Mouse (Mus musculus) kidney, embryonic 14.5 days (tissue): Measurements from ENCODE around the gene Celf1. TPM values are rescaled to one million over a fixed set of nuclear protein-coding genes. Genes with fewer than 3 reads are reported as not detected.
"Not testable (repeated sequence)": the region's sequence is repeated elsewhere in the genome, so short reads cannot be mapped to it uniquely, and the experiment has no call there.

Experiments
- ATAC-seq: fragments of 200-750 bp; cut with Nextera tagmentation; 2 replicates; pipeline ENCODE4 v1.8.0; 2017; ENCODE audit warnings: moderate number of reproducible peaks, mild to moderate bottlenecking, moderate TSS enrichment, moderate library complexity; ENCODE audit not compliant: low FRiP score, low TSS enrichment
- H3K27ac ChIP-seq: fragments of 300-500 bp; sonication (generic); 2 replicates; pipeline ENCODE4 v1.5.1; 2014; ENCODE audit warnings: low read depth, mild to moderate bottlenecking, low read length, moderate library complexity, mixed read lengths
- H3K27me3 ChIP-seq: fragments of 300-500 bp; sonication (generic); 2 replicates; pipeline ENCODE4 v1.6.1; 2014; ENCODE audit warnings: mild to moderate bottlenecking, low read length; ENCODE audit not compliant: control insufficient read depth, insufficient read depth
- H3K36me3 ChIP-seq: fragments of 300-500 bp; sonication (generic); 2 replicates; pipeline ENCODE4 v1.6.1; 2014; ENCODE audit warnings: low read length, mixed read lengths; ENCODE audit not compliant: control insufficient read depth, insufficient read depth
- H3K4me1 ChIP-seq: fragments of 300-500 bp; sonication (generic); 2 replicates; pipeline ENCODE4 v1.6.1; 2014; ENCODE audit warnings: low read length, mixed read lengths; ENCODE audit not compliant: control insufficient read depth, insufficient read depth
- H3K4me2 ChIP-seq: fragments of 300-500 bp; sonication (generic); replicated peaks from 2 replicates; pipeline ENCODE4 v1.6.1; 2014; ENCODE audit warnings: low read depth, mild to moderate bottlenecking, low read length
- H3K4me3 ChIP-seq: fragments of 300-500 bp; sonication (generic); 2 replicates; pipeline ENCODE4 v1.5.1; 2014; ENCODE audit warnings: mild to moderate bottlenecking, low read length
- H3K9ac ChIP-seq: fragments of 300-500 bp; sonication (generic); 2 replicates; pipeline ENCODE4 v1.6.1; 2014; ENCODE audit warnings: low read depth, mild to moderate bottlenecking, low read length, moderate library complexity
- H3K9me3 ChIP-seq: fragments of 300-500 bp; sonication (generic); 2 replicates; pipeline ENCODE4 v1.6.1; 2016; ENCODE audit warnings: low read length; ENCODE audit not compliant: control insufficient read depth
- WGBS: fragments of 180-500 bp; shearing (Covaris S2); extraction: QIAGEN DNeasy Blood & Tissue Kit; methylation state at CpG from one replicate; pipeline ENCODE4 v1.1.7; 2014; 5-methylcytosine and 5-hydroxymethylcytosine counted together
- polyA plus RNA-seq: library from polyadenylated mRNA; unstranded; fragments of >200 nt; fragmentation: Nextera tagmentation; extraction: Ambion mirVana; gene quantifications from 2 replicates; pipeline ENCODE4 v1.2.1, GENCODE M21; 2014

The Celf1 gene
- polyA plus RNA-seq, 1 experiment from 2014 or later, result 77.6 TPM

- H3K4me2 ChIP-seq, result no peak overlapping the region
- H3K36me3 ChIP-seq, result no peaks in the 10 kb centered on the region; the same call in 1 of the 2 replicates
- H3K9me3 ChIP-seq, result no peaks in the 10 kb centered on the region
- H3K9ac ChIP-seq, result no peak overlapping the region
- H3K4me1 ChIP-seq, result no peaks in the 10 kb centered on the region
- H3K4me3 ChIP-seq, result no peak overlapping the region
- 89% methylated on average over 2 of the region's 2 CpGs for WGBS
- no peak overlapping the region for H3K27ac ChIP-seq
- H3K27me3 ChIP-seq, result no peaks in the 10 kb centered on the region
- no peak for ATAC-seq
These were observed 36.4 kb downstream of the Celf1 start for GRCm38 (mm10) chr2:90976590-90976989.

GRCm38 (mm10) chr2:90977291-90977690 is 37.1 kb downstream of the Celf1 start:
- H3K36me3 ChIP-seq, result no peaks in the 10 kb centered on the region
- no peak overlapping the region for H3K9ac ChIP-seq
- no peak for ATAC-seq
- no peak overlapping the region for H3K27ac ChIP-seq
- H3K4me1 ChIP-seq, result no peaks in the 10 kb centered on the region
- H3K4me2 ChIP-seq, result no peak overlapping the region
- 87% methylated on average over 4 of the region's 4 CpGs for WGBS
- no peak overlapping the region for H3K4me3 ChIP-seq
- no peaks in the 10 kb centered on the region for H3K9me3 ChIP-seq
- no peaks in the 10 kb centered on the region for H3K27me3 ChIP-seq

GRCm38 (mm10) chr2:90986055-90986454 is 45.9 kb downstream of the Celf1 start:
- no peak overlapping the region for H3K4me2 ChIP-seq
- no peak for ATAC-seq
- H3K27me3 ChIP-seq, result no peaks in the 10 kb centered on the region
- H3K27ac ChIP-seq, result no peak overlapping the region
- H3K9me3 ChIP-seq, result no peaks in the 10 kb centered on the region
- H3K9ac ChIP-seq, result no peak overlapping the region
- H3K4me3 ChIP-seq, result no peak overlapping the region
- 0 out of 2 replicates have a peak, but pooled peaks cover 3% of the 10 kb centered on the region for H3K36me3 ChIP-seq
- no peaks in the 10 kb centered on the region for H3K4me1 ChIP-seq
- 89% methylated on average over 3 of the region's 3 CpGs for WGBS

- H3K27me3 ChIP-seq, result no peaks in the 10 kb centered on the region
- H3K36me3 ChIP-seq, result peaks cover 88% of the 10 kb centered on the region
- H3K9me3 ChIP-seq, result no peaks in the 10 kb centered on the region
- H3K27ac ChIP-seq, result no peak overlapping the region
- H3K9ac ChIP-seq, result no peak overlapping the region
- no peak overlapping the region for H3K4me3 ChIP-seq
- 96% methylated on average over 8 of the region's 8 CpGs for WGBS
- H3K4me1 ChIP-seq, result no peaks in the 10 kb centered on the region
- no peak overlapping the region for H3K4me2 ChIP-seq
- ATAC-seq, result no peak
These were observed 68.4 kb downstream of the Celf1 start for GRCm38 (mm10) chr2:91008536-91008935.

- WGBS, result 91% methylated on average over 2 of the region's 2 CpGs
- H3K36me3 ChIP-seq, result peaks cover 71% of the 10 kb centered on the region
These were observed 73.7 kb downstream of the Celf1 start for GRCm38 (mm10) chr2:91013881-91014280.

GRCm38 (mm10) chr2:91015386-91015785 is 75.2 kb downstream of the Celf1 start:
- Histone ChIP-seq H3K36me3 (peaks cover 64% of the 10 kb centered on the region), H3K27me3 (no peaks in the 10 kb centered on the region), H3K4me3 (no peak overlapping the region), H3K4me1 (no peaks in the 10 kb centered on the region), H3K9ac (no peak overlapping the region), H3K27ac (no peak overlapping the region), H3K9me3 (no peaks in the 10 kb centered on the region), H3K4me2 (no peak overlapping the region)
- no peak for ATAC-seq
- WGBS, result 87% methylated on average over 4 of the region's 4 CpGs

More at GRCm38 (mm10) chr2:91013881-91014280, 73.7 kb downstream of the Celf1 start:
- no peak overlapping the region for H3K4me2 ChIP-seq
- no peak overlapping the region for H3K4me3 ChIP-seq
- ATAC-seq, result no peak
- H3K27me3 ChIP-seq, result no peaks in the 10 kb centered on the region
- H3K9ac ChIP-seq, result no peak overlapping the region
- H3K27ac ChIP-seq, result no peak overlapping the region
- H3K4me1 ChIP-seq, result no peaks in the 10 kb centered on the region
- no peaks in the 10 kb centered on the region for H3K9me3 ChIP-seq

GRCm38 (mm10) chr2:91018061-91018788 is 78.0 kb downstream of the Celf1 start:
- H3K4me3 ChIP-seq, result no peak overlapping the region
- no peaks in the 10 kb centered on the region for H3K4me1 ChIP-seq
- no peaks in the 10 kb centered on the region for H3K9me3 ChIP-seq
- no peak overlapping the region for H3K9ac ChIP-seq
- 85% methylated on average over 8 of the region's 8 CpGs for WGBS
- H3K4me2 ChIP-seq, result no peak overlapping the region
- H3K27ac ChIP-seq, result no peak overlapping the region
- H3K27me3 ChIP-seq, result no peaks in the 10 kb centered on the region
- no peak for ATAC-seq
- H3K36me3 ChIP-seq, result peaks cover 44% of the 10 kb centered on the region

GRCm38 (mm10) chr2:91019911-91020310 is 79.7 kb downstream of the Celf1 start:
- 94% methylated on average over 3 of the region's 3 CpGs for WGBS
- Histone ChIP-seq H3K27me3 (no peaks in the 10 kb centered on the region), H3K4me2 (no peak overlapping the region), H3K36me3 (peaks cover 27% of the 10 kb centered on the region), H3K9ac (no peak overlapping the region), H3K4me1 (no peaks in the 10 kb centered on the region), H3K4me3 (no peak overlapping the region), H3K27ac (no peak overlapping the region), H3K9me3 (no peaks in the 10 kb centered on the region)
- ATAC-seq, result no peak

GRCm38 (mm10) chr2:91022266-91022665 is 82.1 kb downstream of the Celf1 start:
- not testable (repeated sequence) for H3K4me3 ChIP-seq, H3K9me3 ChIP-seq, H3K27ac ChIP-seq, ATAC-seq, H3K27me3 ChIP-seq, H3K4me2 ChIP-seq, H3K4me1 ChIP-seq, H3K9ac ChIP-seq
- peaks cover 13% of the 10 kb centered on the region; the same call in 1 of the 2 replicates for H3K36me3 ChIP-seq
- 94% methylated on average over 7 of the region's 7 CpGs for WGBS
